Comparison of ENCODE assay signal across 9 mouse cellular contexts in the genomic region with DNA sequence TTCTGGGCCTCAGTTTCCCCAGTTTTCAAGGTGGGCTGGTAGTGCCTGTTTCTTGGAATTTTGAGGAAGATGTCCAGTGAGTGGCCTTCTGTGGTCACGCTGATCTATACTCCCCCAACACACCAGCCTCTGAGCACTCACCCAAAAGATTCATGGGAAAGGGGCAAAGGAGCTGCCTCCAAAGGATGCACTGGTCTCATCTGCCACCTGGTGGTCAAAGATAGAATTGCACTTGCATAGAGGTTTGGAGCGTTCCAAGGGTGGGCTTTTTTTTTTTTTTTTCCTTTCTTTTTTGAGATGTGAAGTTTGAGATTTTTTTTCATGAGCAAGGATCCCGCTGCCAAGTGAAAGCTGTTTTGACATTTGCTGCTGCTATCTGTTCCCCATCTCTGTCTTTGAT. TPM values are rescaled to one million over a fixed set of nuclear protein-coding genes. Genes with fewer than 3 reads are reported as not detected.
DNase-seq lines count a peak whose midpoint lies in the region.
"Had no signal": no experiment of that assay in that cellular context is flagged by ENCODE, and none has a peak within 500 bp of the region (broad histone marks: within the 10 kb centered on the region; RNA-seq: fewer than 3 reads in every experiment).

No protein-coding gene starts in this region.

- peak; percentile 49 to 87 for DNase-seq in adrenal gland, adult (ENCODE audit: inconsistent age in 2 of 2, low spot score in 1 of 2)
- DNase-seq in adrenal gland, adult 8-10 months, result no peak
- DNase-seq in R1 (ENCODE audit: low read depth, low spot score), result peak; percentile 72
- DNase-seq in cerebellum, postnatal 4 days (ENCODE audit: low spot score in 2 of 2), result peak; percentile 66 to 86
- peak; percentile 70 to 87 for DNase-seq in heart, postnatal 14 days
- peak; percentile 63 for DNase-seq in layer of hippocampus, adult 9-10 months (ENCODE audit: low spot score)
- peak; percentile 66 for DNase-seq in midbrain, embryonic 10.5 days (ENCODE audit: low spot score)
- peak; percentile 38 for DNase-seq in spleen, adult 12 weeks (ENCODE audit: low spot score)

- H3K27me3 ChIP-seq in midbrain, embryonic 10.5 days (ENCODE audit: low read depth, poor library complexity, severe bottlenecking), result peaks cover 19% of the 10 kb centered on the region
- H3K27me3 ChIP-seq: hindbrain, embryonic 15.5 days had no signal

- H3K4me3 ChIP-seq in midbrain, embryonic 10.5 days, result no peak overlapping the region
- H3K4me3 ChIP-seq: hindbrain, embryonic 15.5 days had no signal

- intact Hi-C loops in heart, postnatal 14 days (cut with DNase I), result loop anchor here (1.0 to 2.0 kb wide), 4 partner anchors 22 to 391 kb away; no protein-coding TSS in a partner anchor

- 0 out of 2 replicates have a peak overlapping the region, but pooled peaks have one; percentile 13 for H3K27ac ChIP-seq in midbrain, embryonic 10.5 days (replicated peaks)
- H3K27ac ChIP-seq: hindbrain, embryonic 15.5 days had no signal

- H3K36me3 ChIP-seq in midbrain, embryonic 10.5 days, result no peaks in the 10 kb centered on the region
- H3K36me3 ChIP-seq: hindbrain, embryonic 15.5 days had no signal

- 0 out of 2 replicates have a peak, but pooled peaks cover 4% of the 10 kb centered on the region for H3K4me1 ChIP-seq in midbrain, embryonic 10.5 days

- H3K9me3 ChIP-seq in midbrain, embryonic 10.5 days (replicated peaks), result no peaks in the 10 kb centered on the region
- H3K9me3 ChIP-seq: hindbrain, embryonic 15.5 days had no signal

- 5% methylated on average over 3 of the region's 3 CpGs for WGBS in midbrain, embryonic 10.5 days

RNA-seq across cellular contexts. Expression of gene Slc2a6, which starts 10.8 kb away (rescaled TPM):
- 1 to 10 TPM in 2 of 4 experiments, under 1 TPM in 2; 0.87 to 1.2 (median 1.0) TPM for total RNA-seq in adrenal gland, adult 8-10 months (2022)
- under 1 TPM; 0.41 TPM for total RNA-seq in heart, postnatal 14 days (2021)
- polyA plus RNA-seq in midbrain, embryonic 10.5 days (2016; fragmentation: Nextera tagmentation; extraction: Ambion mirVana), result 3.1 and 4.4 TPM in 2 replicates

RNA-seq across cellular contexts. Expression of gene Cacfd1, which starts 28.9 kb away (rescaled TPM):
- 10 to 100 TPM; 64.5 to 73.5 (median 66.9) TPM for total RNA-seq in adrenal gland, adult 8-10 months (2022)
- 10 to 100 TPM; 32.4 to 37.2 TPM for total RNA-seq in heart, postnatal 14 days (2021)
- 90.7 and 117 TPM in 2 replicates for polyA plus RNA-seq in midbrain, embryonic 10.5 days (2016; fragmentation: Nextera tagmentation; extraction: Ambion mirVana)

RNA-seq across cellular contexts. Expression of gene Mymk, which starts 33.4 kb away (rescaled TPM):
- under 1 TPM in 1 of 4 experiments, not detected in 3; 0.20 TPM for total RNA-seq in adrenal gland, adult 8-10 months (2022)
- not detected for total RNA-seq in heart, postnatal 14 days (2021)
- not detected in 2 replicates for polyA plus RNA-seq in midbrain, embryonic 10.5 days (2016; fragmentation: Nextera tagmentation; extraction: Ambion mirVana)

RNA-seq across cellular contexts. Expression of gene Adamtsl2, which starts 40.6 kb away (rescaled TPM):
- total RNA-seq in adrenal gland, adult 8-10 months (2022), result 10 to 100 TPM; 14.3 to 24.8 (median 19.3) TPM
- 10 to 100 TPM; 27.9 to 36.3 TPM for total RNA-seq in heart, postnatal 14 days (2021)
- polyA plus RNA-seq in midbrain, embryonic 10.5 days (2016; fragmentation: Nextera tagmentation; extraction: Ambion mirVana), result 4.8 and 6.3 TPM in 2 replicates
